Mouse (Mus musculus) liver, adult (tissue): ENCODE results near the gene Oxct2b.

Experiments
- GATA4 ChIP-seq: IDR thresholded peaks from 2 replicates; pipeline ENCODE4 v1.6.1; 2014; ENCODE audit warnings: mild to moderate bottlenecking, low read length; ENCODE audit not compliant: insufficient replicate concordance

Gene Oxct2b

GRCm38 (mm10) chr4:123105451-123105790 is 10.6 kb upstream of the Oxct2b start:
- TF ChIP-seq GATA4 = no peak

GRCm38 (mm10) chr4:123106864-123107263 is 9.2 kb upstream of the Oxct2b start:
- TF ChIP-seq GATA4 = no peak

DNA sequence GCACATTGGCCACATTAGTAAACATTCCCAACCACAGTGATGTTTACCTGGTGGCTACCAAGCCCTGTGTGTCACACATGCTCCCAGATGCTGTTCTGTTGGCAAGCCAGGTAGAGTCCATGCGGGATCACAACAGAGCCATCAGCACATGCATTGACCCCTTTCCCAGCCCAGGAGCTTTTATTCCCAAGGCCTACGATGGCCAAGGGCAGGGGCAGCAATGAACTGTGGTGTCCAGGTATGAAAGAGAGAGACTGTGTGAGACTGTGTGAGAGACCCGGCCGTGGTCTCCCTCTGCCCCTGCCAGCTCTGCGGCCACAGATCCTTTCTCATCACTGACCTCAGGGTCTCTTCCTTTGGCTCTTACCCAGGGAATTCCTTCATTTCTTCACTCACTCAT is 8.0 kb upstream of the Oxct2b start:
- TF ChIP-seq GATA4 = no peak

DNA sequence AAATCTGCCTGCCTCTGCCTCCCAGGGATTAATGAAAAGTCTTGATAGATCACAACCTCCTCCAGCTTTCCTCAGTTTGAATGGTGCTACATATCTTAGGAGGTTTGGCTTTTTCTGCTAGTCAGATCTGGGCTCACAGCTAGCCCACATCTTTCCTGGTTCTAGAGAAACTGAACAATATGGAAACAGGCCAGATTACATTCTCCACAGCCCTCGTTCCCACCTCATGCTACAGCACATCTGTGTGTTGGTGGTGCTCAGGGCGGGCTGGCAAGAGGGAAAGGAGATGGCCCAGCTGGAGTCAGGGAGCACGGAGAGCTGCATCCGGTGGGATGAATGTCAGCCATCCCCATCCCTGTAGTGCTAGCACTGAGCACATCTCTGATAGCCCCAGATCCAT is 5.3 kb upstream of the Oxct2b start:
- TF ChIP-seq GATA4 = no peak

GRCm38 (mm10) chr4:123112216-123112764 is 3.8 kb upstream of the Oxct2b start:
- no peak for TF ChIP-seq GATA4

DNA sequence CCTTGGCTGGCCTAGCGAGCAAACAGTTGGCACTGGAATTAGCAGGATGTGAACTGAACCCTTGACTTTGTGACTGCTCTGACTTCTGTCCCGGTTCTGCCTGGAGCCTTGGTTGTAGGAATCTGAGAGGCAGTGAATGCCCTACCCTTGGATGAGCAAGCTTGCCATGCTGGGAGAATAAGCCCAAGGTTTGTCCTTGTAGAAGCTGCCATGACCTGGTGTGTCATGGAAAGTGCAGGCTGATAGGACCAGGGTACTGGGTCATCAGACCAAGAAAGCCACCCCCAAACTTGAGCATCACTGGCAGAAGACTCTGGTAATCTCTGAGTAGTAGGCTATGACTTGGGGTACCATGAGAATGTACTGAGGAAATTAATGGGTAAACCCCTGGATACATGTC is 5.2 kb downstream of the Oxct2b start:
- TF ChIP-seq GATA4 = no peak

DNA sequence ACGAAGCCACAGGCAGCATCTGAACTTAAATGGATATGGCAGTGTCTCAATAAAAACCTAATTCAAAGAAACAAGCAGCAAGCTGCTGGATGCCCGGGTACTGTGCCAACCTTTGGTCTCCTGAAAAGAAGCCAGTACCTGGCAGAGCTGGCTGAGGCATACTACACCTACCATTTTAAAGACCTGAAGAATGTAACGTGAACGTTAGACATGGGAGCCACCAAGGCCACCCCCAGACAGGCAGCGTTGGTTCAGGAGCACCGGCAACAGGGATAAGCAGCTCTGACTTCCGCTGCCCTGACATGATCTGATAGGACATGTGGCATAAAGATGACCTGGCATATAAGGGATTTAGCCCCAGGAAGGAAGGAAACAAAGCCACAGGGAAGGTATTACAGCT is 10.6 kb downstream of the Oxct2b start:
- no peak for TF ChIP-seq GATA4

GRCm38 (mm10) chr4:123127051-123127450 is 11.0 kb downstream of the Oxct2b start:
- TF ChIP-seq GATA4 = no peak

GRCm38 (mm10) chr4:123137551-123137950 is 21.5 kb downstream of the Oxct2b start:
- TF ChIP-seq GATA4 = no peak

DNA sequence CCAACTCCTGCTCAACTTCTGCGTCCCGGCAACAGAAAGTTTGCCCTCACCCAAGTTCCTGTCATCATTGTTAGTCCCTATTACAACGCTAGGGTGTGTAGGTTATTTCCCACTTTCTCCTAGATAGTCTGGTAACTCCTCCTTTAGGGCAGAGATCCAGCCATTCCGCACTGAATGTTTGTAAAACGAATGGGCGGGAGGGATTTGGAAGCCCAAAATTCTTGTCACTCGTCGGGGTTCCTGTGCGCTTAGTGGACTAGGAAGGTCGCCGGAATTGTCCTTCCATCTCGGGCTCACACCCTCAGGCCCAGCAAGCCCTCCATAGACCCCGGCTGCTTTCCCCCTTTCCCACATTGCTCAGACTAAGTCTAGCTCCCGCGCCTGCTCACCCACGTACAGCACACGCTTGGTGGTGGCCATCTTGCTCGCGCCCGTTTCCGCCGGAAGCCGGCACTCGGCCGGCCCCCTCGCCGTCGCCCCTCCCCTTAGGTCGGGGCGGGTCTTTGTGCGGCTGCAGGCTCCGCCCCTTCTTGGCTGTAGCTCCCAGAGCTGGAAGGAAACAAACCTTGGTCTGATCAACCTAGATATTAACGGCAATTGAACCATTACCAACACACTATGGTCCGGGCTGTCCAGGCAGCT is 23.6 kb downstream of the Oxct2b start, which contains the start of gene Ppie:
TSS of gene Ppie (minus strand) at position 439 of the 642 bp plus-strand sequence.
- peak; percentile 45; the same call in 1 of the 2 replicates for TF ChIP-seq GATA4

GRCm38 (mm10) chr4:123147446-123148150 is 31.5 kb downstream of the Oxct2b start:
- TF ChIP-seq GATA4 = no peak

DNA sequence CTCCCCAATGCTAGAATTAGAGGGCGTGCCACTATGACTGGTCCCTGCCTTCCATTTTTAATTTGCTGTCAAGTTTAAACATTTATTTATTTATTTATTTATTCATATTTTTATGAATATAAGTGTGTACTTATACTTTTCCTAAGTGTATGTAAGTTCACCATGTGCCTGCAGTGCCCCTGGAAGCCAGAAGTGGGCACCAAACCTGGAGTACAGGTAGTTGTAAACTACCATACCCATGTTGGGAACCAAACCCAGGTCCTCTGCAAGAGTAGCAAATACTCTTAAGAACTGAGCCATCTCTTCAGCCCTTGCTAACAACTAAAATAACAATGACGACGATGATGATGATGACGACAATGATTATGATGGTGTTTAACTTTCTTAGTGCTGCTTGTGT is 35.9 kb downstream of the Oxct2b start:
- no peak for TF ChIP-seq GATA4

DNA sequence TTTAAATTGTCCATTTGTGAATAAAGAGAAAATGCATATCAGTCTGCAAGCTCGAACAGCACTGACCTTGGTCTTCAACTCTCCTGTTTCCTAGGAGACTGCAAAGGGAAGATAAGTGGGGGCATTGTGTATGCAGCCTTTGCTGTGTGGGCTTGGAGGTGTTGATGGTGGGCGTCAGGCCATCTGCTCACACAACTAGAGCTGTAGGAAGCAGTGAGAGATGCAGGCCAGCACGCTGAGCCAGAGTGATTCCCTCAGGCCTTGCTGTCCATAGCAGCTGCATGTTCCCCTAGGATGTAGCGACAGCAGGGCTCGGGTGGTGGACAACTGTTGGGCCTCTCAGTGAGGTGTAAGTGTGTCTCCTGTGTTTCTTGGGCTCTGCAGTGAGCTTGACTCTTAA is 36.9 kb downstream of the Oxct2b start:
- no peak for TF ChIP-seq GATA4

DNA sequence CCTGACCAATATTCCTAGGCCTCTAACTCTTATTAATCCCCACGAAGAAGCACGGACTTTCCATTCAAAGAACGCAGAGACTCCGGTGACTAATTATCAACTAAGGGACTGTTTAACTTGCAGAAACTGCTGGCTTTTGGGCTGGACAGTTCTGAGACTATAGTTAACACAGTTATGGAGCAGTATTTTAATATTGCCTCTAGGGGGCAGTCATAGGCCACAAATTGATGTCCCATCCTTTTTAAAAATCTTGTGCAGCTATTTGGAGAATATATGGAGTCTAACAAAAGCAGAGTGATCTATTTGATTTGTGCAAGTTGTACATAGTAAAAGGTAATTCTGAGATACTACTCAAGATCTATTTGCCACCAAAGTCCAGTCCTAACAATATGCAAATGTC is 38.9 kb downstream of the Oxct2b start:
- no peak for TF ChIP-seq GATA4

GRCm38 (mm10) chr4:123155427-123155826 is 39.4 kb downstream of the Oxct2b start:
- TF ChIP-seq GATA4 = no peak

- TF ChIP-seq GATA4 = no peak
Observed at GRCm38 (mm10) chr4:123155840-123156239, 39.8 kb downstream of the Oxct2b start.

GRCm38 (mm10) chr4:123160571-123160970 is 44.5 kb downstream of the Oxct2b start:
- no peak for TF ChIP-seq GATA4

DNA sequence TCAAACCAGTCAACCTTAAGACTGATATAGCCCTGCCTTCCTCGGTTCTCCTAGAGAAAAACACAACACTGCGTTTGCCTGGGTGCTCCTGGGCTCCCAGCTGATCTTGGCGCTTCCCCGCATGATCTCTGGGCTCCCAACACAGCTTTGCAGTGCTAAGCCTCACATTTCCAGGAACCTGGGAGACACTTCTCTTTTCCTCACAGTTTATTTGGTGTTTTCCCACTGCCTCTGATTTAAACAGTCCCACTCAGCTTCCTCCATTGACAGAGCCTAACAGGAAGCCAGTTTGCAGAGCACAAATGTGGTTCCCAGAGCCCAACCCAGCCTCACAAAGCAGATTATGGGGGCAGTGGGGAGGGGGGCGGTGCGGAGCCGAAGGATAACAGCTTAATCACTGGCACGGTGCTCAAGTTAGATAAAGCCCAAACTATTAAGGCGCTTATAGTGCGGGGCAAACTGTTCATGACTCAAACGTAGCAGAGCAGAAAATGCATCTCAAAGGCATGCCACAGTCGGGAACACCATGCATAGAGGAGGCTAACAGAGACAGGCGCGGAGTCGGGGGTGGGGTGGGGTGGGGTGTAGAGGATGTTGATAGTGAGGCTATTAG is 46.3 kb downstream of the Oxct2b start:
- no peak for TF ChIP-seq GATA4
